Mouse (Mus musculus): ENCODE data around the gene Cidec.

Gene Cidec

DNA sequence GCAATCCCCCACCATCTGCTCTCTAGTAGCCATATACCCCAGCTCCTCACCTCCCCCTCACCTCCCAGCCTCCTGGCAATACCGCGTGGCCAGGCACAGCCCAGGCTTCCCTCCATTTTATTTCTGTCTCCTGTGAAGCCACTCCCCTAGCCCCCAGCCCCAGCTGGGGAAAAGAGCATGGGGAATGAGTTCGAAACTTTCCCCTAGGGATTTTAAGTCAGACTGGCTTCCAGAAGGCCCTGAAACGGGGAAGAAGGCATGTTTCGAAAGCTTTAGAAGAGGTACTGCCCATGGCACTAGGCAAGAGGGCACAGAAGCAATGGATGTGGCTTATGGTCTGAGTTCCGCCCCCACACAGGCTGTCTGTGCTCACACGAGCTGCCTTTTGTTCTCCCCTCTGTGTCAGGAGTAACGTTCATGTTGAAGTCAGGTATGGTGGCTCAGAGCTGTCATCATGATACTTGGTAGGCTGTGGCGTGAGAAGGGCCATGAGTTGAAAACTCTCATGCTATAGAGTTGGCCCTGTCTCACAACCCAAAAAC is at the start of gene Cidec:
Cidec (minus strand) TSS at position 97 of the 542 bp plus-strand sequence.
- no peak for DNase-seq (ENCODE audit: low spot score in 2 of 2)

DNA sequence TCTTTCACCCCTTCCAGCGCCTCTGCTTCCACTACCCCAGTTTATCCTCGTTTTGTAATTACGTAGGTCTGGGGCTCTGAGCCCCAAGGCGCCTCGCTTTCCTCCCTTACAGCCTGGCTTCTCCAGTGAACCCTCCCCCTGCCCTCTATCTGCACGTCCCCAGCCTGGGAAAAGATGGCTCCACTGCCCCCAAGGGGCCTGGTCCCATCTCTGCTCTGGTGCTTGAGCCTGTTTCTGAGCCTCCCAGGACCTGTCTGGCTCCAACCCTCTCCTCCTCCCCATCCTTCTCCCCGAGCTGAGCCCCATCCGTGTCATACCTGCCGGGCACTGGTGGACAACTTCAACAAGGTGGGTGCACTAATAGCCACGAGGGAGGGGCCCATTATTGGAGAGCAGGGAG is 48.2 kb upstream of the Cidec start:
- peak in 1 of 2 experiments; percentile 37 for DNase-seq (ENCODE audit: low spot score in 2 of 2)

DNA sequence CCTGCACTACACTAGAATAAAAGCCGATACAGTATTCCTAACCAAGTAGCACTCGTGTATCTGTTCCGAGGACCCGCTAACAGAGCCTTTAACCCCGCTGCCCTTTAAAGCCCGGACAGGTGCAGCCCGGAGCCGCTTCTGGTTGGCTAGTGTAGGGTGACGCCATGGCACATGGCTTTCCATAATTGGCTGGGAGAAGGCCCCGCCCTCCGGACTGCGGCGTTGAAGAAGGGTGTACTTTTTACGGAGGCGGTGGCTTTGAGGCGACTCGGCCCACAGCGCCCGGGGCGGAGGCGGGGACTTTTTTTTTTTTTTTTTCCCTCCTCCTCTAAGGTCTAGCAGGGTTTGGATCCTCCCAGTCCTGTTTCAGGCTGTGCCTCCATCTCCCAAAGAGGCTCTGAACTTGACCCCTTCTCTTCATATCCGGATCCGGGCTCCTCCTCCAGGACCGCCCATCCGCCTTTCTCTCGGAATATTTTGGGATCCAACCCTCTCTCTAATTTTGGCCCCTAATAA is 47.6 kb upstream of the Cidec start, which contains the start of gene Creld1:
Creld1 (plus strand) TSS at position 198 of the 516 bp plus-strand sequence.
- DNase-seq (ENCODE audit: low spot score in 2 of 2) = peak; percentile 93

DNA sequence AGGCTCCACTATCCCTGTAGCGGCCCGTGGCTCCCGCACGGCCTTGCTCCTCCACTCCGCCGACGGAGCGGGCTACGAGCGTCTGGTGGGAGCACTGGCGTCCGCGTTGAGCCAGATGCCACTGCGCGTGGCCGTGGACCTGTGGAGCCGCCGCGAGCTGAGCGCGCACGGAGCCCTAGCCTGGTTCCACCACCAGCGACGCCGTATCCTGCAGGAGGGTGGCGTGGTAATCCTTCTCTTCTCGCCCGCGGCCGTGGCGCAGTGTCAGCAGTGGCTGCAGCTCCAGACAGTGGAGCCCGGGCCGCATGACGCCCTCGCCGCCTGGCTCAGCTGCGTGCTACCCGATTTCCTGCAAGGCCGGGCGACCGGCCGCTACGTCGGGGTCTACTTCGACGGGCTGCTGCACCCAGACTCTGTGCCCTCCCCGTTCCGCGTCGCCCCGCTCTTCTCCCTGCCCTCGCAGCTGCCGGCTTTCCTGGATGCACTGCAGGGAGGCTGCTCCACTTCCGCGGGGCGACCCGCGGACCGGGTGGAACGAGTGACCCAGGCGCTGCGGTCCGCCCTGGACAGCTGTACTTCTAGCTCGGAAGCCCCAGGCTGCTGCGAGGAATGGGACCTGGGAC is 47.0 kb upstream of the Cidec start:
- peak in 1 of 2 experiments; percentile 53 for DNase-seq (ENCODE audit: low spot score in 2 of 2)

DNA sequence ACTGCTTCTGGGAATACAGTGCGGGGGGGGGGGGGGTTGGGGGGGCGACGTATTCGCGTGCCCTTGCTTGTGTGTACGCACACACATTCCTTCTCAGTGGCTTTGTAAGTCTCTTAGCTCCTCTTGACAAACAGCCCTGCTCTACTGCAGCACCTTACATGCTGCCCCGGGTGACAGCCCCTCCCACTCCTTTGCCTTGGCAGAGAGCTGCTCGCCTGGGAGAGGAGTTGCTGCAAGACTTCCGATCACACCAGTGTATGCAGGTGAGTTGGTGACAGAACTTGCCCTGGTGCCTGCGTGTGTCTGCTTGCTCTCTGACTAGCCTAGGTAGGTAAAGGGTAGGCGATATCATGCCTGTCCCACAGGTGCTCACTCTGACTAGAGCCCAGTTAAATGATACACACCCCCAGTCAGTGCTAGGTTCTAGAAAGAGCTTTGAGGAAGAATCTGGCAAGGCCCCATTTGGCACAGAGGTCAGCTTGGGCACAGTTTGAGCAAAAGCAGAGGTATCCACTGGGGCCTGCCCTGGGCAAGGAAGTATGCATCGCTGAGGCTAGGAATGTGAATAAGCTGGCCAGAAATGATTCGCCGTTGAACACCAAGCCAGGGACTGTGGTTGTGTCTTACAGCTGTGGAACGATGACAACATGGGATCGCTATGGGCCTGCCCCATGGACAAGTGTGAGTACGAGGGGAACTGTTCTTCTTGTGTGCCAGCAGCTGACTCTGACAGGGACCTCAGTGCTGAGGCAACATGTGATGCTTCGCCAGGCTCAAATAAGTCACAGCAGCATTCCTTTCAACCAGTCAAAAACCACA is 45.2 kb upstream of the Cidec start:
- DNase-seq (ENCODE audit: low spot score in 2 of 2) = no peak

DNA sequence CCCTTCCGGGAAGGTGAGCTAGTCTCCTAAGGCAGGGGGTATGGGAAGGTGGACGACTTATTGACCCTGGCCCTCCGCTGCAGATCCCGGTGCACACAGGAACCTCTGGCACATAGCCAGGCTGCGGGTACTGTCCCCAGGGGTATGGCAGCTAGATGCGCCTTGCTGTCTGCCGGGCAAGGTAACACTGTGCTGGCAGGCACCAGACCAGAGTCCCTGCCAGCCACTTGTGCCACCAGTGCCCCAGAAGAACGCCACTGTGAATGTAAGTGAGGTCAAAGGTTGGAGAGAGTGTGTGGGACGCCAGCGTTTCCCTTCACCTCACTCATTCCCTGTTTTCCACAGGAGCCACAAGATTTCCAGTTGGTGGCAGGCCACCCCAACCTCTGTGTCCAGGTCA is 43.3 kb upstream of the Cidec start:
- DNase-seq (ENCODE audit: low spot score in 2 of 2) = no peak

DNA sequence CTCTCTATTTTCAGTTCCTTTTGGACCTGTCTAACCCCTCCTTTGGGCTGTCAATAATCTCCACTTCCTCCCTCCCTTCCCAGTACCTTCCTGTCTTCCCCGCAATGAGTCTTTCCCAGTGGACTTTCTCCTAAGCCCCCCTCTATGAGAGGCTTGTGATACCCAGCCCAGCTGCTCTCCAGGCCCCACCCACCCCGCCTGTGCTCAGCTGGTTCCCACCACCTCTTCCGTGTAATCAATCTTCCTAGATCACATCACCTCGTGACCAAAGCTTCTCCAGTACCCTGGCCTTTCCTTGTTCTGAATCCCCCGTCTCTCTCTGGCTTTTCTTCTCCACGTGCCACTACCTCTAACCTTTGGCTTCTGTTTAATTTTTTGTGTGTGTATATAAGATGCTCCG is 41.8 kb upstream of the Cidec start:
- DNase-seq (ENCODE audit: low spot score in 2 of 2) = no peak

DNA sequence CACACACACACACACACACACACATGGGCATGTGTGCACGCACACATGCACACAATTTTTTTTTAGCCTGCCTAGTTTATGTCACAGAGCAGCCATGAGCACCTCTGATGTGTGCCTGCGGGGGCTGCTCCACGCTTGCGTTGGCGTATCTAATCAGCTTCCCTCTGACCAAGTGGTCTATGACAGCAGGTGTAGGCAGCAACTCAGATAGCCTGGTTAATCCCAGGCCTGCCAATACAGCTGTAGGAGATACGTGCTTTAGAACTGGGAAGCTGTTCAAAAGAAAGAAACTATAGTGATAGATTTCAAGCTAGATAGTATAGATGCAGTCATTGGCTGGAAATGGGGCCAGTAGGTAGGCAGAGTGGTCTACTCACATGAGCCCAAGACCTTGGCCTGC is 38.2 kb upstream of the Cidec start:
- no peak for DNase-seq (ENCODE audit: low spot score in 2 of 2)

DNA sequence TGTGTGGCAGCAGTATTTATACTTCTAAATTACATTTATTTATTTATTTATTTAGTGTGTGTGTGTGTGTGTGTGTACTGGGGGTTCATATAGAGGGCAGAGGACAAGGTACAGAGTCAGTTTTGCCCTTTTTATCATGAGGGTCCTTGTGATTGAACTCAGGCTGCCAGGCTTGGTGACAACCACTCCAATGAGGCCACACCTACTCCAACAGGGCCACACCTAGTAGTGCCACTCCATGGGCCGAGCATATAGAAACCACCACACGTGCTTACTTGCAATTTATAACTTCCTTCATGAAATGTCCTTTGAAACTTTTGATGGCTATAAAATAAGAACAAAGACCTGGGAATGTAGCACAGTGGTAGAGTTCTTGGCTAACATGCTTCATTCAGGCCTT is 37.7 kb upstream of the Cidec start:
- DNase-seq (ENCODE audit: low spot score in 2 of 2) = no peak

DNA sequence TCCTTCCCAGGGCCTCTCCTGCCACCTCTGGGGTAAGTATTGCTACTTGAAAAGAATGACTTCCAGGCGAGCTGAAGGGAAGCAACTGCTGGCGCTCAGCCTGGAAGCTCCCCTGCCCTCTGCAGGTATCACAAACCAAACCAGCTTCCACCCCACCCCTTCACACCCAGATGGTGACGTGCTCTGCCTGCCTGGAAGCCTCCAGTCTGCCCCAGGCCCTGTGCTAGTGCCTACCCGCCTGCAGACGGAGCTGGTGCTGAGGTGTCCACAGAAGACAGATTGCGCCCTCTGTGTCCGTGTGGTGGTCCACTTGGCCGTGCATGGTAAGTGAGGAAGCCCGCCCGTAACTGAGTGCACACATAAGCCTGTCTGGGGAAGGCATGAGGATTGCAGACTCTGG is 36.5 kb upstream of the Cidec start:
- DNase-seq (ENCODE audit: low spot score in 2 of 2) = no peak

DNA sequence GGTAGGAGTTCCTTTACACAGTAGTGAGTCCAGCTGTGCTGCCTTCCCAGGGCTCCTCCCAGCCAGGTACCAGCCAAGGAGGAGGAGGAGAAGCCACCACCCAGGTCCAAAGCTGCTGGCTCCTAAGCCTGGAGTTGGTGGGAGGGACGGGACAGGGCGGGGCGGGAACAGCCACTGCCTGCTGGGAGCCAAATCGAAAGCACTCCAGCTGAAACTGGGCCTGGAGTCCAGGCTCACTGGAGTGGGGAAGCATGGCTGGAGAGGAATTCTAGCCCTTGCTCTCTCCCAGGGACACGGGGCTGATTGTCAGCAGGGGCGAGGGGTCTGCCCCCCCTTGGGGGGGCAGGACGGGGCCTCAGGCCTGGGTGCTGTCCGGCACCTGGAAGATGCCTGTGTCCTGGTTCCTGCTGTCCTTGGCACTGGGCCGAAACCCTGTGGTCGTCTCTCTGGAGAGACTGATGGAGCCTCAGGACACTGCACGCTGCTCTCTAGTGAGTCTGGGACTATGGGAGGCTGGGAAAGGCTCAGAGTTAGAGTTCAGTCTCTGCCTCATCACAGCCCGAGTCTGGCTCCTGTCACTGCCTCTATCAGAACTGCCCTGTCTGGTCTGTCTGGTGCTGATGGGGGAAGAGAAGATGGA is 35.9 kb upstream of the Cidec start, which contains the start of gene Il17rc:
Il17rc (plus strand) TSS at position 131 of the 640 bp plus-strand sequence.
- no peak for DNase-seq (ENCODE audit: low spot score in 2 of 2)

DNA sequence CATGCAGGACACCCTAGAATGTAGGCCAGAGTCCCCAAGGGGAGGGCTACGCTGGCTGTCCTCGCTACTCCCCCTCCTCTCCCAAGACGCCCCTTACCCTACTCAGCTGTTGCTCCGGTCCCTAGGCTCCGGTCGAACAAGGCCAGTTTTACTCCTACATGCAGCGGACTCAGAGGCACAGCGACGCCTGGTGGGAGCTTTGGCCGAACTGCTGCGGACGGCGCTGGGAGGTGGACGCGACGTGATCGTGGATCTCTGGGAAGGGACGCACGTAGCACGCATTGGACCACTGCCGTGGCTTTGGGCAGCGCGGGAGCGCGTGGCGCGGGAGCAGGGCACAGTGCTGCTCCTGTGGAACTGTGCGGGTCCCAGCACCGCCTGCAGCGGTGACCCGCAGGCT is 33.9 kb upstream of the Cidec start:
- DNase-seq (ENCODE audit: low spot score in 2 of 2) = peak in 1 of 2 experiments; percentile 61

DNA sequence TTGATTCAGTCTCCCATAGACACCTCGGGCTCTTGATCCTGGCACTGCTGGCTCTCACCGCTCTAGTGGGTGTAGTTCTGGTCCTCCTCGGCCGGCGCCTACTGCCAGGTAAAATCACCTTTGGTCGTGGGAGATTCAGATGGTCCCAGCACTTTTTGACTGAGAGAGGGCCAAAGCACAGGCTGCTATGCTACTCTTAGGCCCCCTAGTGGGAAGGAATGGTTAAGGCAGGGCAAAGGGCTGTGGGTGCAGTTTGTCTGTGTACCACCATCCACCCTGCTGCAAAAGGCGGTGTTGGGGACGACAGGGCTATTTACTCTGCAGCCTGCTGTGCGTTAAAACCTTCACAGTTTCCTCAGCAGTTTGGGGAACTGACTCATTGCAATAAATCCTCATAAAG is 33.5 kb upstream of the Cidec start:
- DNase-seq (ENCODE audit: low spot score in 2 of 2) = peak in 1 of 2 experiments; percentile 59

DNA sequence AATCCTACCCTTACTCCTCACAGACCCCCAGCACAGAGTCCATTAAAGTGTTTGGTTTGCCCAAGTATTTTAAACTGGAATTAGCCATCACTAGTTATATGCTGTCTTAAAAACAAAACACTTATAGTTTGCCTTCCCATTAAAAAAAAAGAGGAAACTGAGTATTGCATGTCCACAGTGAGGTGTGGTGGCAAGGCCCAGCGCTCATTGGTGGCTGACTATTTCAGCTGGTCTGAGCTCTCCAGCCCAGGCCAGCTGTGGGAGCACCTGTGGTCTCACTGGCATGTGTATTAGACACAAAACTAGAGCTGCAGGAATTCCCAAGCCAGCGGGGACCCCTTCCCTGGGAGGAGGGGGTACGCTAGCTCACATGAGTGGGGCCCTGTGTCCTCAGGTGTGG is 33.0 kb upstream of the Cidec start:
- DNase-seq (ENCODE audit: low spot score in 2 of 2) = no peak

DNA sequence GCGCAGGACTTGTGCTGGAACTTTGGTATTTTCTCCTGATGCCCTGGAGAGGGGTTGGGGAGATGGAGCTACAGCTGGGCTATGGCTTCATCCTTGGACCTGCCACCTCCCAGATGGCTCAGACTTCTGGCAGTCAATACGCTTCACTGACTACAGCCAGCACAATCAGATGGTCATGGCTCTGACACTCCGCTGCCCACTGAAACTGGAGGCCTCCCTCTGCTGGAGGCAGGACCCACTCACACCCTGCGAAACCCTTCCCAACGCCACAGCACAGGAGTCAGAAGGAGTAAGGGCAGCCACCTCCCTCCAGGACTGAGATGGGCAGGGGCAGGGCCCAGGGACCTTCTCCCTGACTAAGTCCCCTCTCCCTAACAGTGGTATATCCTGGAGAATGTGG is 30.0 kb upstream of the Cidec start:
- no peak for DNase-seq (ENCODE audit: low spot score in 2 of 2)

DNA sequence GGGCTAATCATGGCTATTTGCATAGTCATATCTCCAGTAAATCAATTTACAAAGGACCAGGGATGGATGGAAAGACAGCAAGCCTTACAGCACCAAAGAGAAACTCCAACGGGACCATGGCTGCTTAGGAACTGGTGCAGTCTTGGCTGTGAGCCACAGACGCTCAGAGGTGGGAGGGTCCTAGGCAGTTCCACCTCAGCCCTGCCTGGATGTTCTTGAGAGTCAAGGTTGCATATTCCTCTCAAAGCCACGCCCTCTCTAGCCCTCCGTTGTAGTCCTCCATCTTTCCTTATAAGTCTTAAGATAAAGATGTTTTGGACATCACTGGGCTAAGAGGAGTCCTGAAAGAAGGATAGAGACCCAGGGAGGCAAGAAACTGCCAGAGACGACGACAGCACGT is 28.5 kb upstream of the Cidec start:
- DNase-seq (ENCODE audit: low spot score in 2 of 2) = no peak

DNA sequence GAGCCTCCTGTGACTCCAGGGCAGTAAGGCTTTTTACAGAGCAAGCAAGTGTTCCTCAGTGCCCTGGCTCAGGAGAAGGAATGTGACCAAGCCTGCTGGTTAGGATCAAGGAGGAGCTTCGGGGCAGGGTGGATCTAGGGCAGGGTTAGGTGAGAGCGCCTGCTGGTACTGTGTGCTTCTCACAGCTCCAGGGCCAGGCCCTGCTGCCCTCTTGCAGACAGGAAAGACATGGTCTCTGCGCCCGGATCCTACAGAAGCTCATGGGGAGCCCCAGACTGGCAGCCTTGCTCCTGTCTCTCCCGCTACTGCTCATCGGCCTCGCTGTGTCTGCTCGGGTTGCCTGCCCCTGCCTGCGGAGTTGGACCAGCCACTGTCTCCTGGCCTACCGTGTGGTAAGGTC is 23.1 kb upstream of the Cidec start:
- DNase-seq (ENCODE audit: low spot score in 2 of 2) = no peak

DNA sequence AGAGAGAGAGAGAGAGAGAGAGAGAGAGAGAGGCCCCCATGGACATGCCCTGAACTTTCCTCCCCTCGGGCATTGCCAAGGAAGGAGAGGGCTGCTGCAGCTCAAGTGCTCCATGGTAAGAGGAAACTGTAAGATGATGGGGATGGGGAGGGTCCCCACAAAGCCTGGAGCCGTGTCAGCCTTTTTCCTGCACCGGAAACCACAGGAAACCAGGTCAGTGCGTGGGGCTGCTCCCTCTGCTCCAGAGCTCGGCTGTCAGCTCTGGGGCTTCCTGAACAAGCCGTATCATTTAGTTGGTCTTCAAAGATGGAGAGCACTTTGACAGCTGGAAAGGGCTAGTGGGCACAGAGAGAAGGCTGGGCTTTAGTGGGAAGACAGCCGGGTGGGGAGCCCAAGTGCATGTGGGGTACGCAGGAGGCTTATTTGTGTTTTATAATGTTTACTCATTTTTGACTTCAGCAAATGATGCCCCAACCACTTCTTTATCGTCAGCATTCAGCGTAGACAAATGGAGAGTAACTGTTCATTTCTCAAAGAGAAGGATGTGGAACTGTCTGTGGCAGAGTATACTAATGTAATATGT is 22.5 kb upstream of the Cidec start, which contains the start of gene Il17re:
Il17re (plus strand) TSS at position 533 of the 583 bp plus-strand sequence.
- DNase-seq (ENCODE audit: low spot score in 2 of 2) = no peak

DNA sequence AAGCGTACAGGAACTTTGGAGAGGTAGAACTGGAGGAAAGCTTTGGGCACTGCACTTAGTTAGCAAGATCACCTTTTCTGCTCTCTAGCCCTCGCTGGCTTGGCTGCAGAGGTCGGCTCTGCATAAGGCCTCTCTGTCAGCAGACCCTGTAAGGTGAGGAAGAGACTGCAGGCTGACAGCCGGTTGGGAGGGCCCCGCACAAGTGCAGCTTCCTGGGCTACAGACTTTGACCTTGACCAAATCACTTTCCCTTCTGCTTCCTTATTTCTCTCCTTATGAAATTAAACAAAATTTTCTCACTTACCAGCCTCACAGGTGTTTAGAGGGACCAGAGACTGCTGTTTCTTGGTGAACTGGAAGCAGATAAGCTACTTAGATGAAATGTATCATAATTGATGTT is 19.4 kb upstream of the Cidec start:
- DNase-seq (ENCODE audit: low spot score in 2 of 2) = no peak

DNA sequence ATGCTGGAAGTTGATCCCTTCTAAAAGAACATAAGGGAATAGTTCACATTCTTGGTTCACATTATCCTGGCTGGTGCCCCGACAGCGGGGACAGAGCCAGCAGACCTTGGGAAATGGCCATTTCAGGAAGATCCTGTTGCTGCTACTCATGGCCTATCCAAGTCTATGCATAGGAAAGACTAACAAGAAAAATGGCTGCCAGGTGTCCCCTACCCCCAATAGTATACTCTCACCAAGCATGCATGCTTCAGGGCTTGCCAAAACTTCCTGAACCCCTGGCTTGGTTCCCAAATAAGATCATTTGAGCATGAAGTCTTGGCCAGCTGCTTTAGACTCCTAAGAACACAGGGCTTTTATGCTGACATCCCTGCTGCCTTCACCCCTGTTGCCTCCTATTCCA is 16.3 kb upstream of the Cidec start:
- no peak for DNase-seq (ENCODE audit: low spot score in 2 of 2)

DNA sequence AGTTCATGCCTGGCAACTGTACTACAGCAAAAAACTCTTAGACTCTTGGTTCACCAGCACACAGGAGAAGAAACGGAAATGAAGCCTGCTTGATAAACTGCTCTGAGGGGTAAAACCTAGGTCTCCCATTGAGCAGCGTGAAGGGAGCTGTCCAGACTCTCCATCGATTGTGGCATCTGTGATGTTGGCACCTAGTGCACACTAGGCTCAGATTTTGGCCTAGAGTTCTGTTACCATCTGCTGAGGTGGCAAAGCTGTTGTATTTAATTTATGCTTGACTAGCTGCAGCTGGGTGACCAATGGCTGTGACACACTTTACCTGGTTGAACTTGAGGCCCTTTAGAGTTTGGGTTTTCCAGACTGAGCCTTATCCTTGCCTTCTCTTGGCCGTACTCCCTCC is 12.1 kb upstream of the Cidec start:
- no peak for DNase-seq (ENCODE audit: low spot score in 2 of 2)
